Mouse (Mus musculus) liver, postnatal 0 days (tissue): Measurements from ENCODE around the gene Usp6nl. TPM values are rescaled to one million over a fixed set of nuclear protein-coding genes. Genes with fewer than 3 reads are reported as not detected.

ENCODE experiments used
- ATAC-seq: fragments of 200-750 bp; cut with Nextera tagmentation; 2 replicates; pipeline ENCODE4 v1.8.0; 2017; ENCODE audit warnings: mild to moderate bottlenecking, moderate library complexity
- DNase-seq: peaks from one replicate; pipeline ENCODE4 v3.0.0-alpha.2; 2016
- H3K27ac ChIP-seq: fragments of 300-500 bp; sonication (generic); 2 replicates; pipeline ENCODE4 v1.5.1; 2014; ENCODE audit warnings: antibody characterized with exemption, moderate library complexity, mild to moderate bottlenecking, low read depth
- H3K27me3 ChIP-seq: fragments of 300-500 bp; sonication (generic); 2 replicates; pipeline ENCODE4 v1.6.1; 2014; ENCODE audit warnings: low read length, control low read depth, mixed read lengths; ENCODE audit not compliant: insufficient read depth
- H3K36me3 ChIP-seq: fragments of 300-500 bp; sonication (generic); replicated peaks from 2 replicates; pipeline ENCODE4 v1.6.1; 2014; ENCODE audit warnings: mild to moderate bottlenecking, control low read depth, low read length, moderate library complexity, mixed read lengths; ENCODE audit not compliant: insufficient read depth
- H3K4me1 ChIP-seq: fragments of 300-500 bp; sonication (generic); 2 replicates; pipeline ENCODE4 v1.6.1; 2014; ENCODE audit warnings: antibody characterized with exemption, mild to moderate bottlenecking, control low read depth; ENCODE audit not compliant: insufficient read depth
- H3K4me2 ChIP-seq: fragments of 300-500 bp; sonication (generic); 2 replicates; pipeline ENCODE4 v1.6.1; 2014; ENCODE audit warnings: low read depth, mild to moderate bottlenecking, low read length, moderate library complexity, mixed read lengths
- H3K4me3 ChIP-seq: fragments of 300-500 bp; sonication (generic); 2 replicates; pipeline ENCODE4 v1.5.1; 2014; ENCODE audit warnings: low read depth, low read length
- H3K9ac ChIP-seq: fragments of 300-500 bp; sonication (generic); replicated peaks from 2 replicates; pipeline ENCODE4 v1.6.1; 2014; ENCODE audit warnings: mild to moderate bottlenecking, moderate library complexity
- H3K9me3 ChIP-seq: fragments of 300-500 bp; sonication (generic); 2 replicates; pipeline ENCODE4 v1.6.1; 2016; ENCODE audit warnings: mild to moderate bottlenecking, control low read depth, low read length, mixed read lengths
- CTCF ChIP-seq: sonication (generic); IDR thresholded peaks from 2 replicates; pipeline ENCODE4 v1.5.1; 2016; ENCODE audit warnings: antibody characterized with exemption, low read depth
- EP300 ChIP-seq: IDR thresholded peaks from 2 replicates; pipeline ENCODE4 v1.6.1; 2016; ENCODE audit warnings: antibody characterized with exemption, low read depth, mild to moderate bottlenecking
- WGBS: fragments of 180-500 bp; shearing (Covaris S2); extraction: QIAGEN DNeasy Blood & Tissue Kit; methylation state at CpG from one replicate; pipeline ENCODE4 v1.1.7; 2014; ENCODE audit not compliant: insufficient replicate concordance; 5-methylcytosine and 5-hydroxymethylcytosine counted together
- polyA plus RNA-seq: library from polyadenylated mRNA; unstranded; fragments of >200 nt; fragmentation: Nextera tagmentation; extraction: Ambion mirVana; gene quantifications from 2 replicates; pipeline ENCODE4 v1.2.1, GENCODE M21; 2015

Gene Usp6nl
- polyA plus RNA-seq, 1 experiment from 2014 or later: 4.6 TPM

GRCm38 (mm10) chr2:6445858-6446257 is 123.4 kb downstream of the Usp6nl start:
- WGBS: 77% methylated on average over 4 of the region's 4 CpGs
- ATAC-seq (no peak), DNase-seq (no peak)
- Histone ChIP-seq H3K9me3 (no peaks in the 10 kb centered on the region), H3K9ac (no peak overlapping the region), H3K4me3 (no peak overlapping the region), H3K36me3 (peaks cover 11% of the 10 kb centered on the region), H3K27ac (no peak overlapping the region), H3K4me1 (peaks cover 8% of the 10 kb centered on the region), H3K27me3 (no peaks in the 10 kb centered on the region), H3K4me2 (no peak overlapping the region)
- 0 out of 2 replicates have a peak, but pooled peaks have one; percentile 17 for TF ChIP-seq CTCF
- TF ChIP-seq EP300: no peak

- TF ChIP-seq EP300: no peak
- TF ChIP-seq CTCF: no peak
- H3K27me3 ChIP-seq: no peaks in the 10 kb centered on the region
- H3K27ac ChIP-seq: no peak overlapping the region
- no peak overlapping the region for H3K9ac ChIP-seq
- H3K4me3 ChIP-seq: no peak overlapping the region
- peaks cover 6% of the 10 kb centered on the region for H3K4me1 ChIP-seq
- 61% methylated on average over 2 of the region's 2 CpGs for WGBS
- ATAC-seq (no peak), DNase-seq (no peak)
- H3K4me2 ChIP-seq: no peak overlapping the region
- no peaks in the 10 kb centered on the region for H3K9me3 ChIP-seq
- no peaks in the 10 kb centered on the region for H3K36me3 ChIP-seq
These were observed 126.4 kb downstream of the Usp6nl start for GRCm38 (mm10) chr2:6448880-6449279.

GRCm38 (mm10) chr2:6449656-6450055 is 127.2 kb downstream of the Usp6nl start:
- Histone ChIP-seq H3K4me1 (peaks cover 6% of the 10 kb centered on the region), H3K9ac (no peak overlapping the region), H3K4me3 (no peak overlapping the region), H3K27ac (no peak overlapping the region), H3K9me3 (no peaks in the 10 kb centered on the region), H3K4me2 (no peak overlapping the region), H3K36me3 (no peaks in the 10 kb centered on the region), H3K27me3 (no peaks in the 10 kb centered on the region)
- no peak for TF ChIP-seq CTCF
- no peak for ATAC-seq
- 78% methylated on average over 3 of the region's 3 CpGs for WGBS
- DNase-seq: no peak

- H3K36me3 ChIP-seq: no peaks in the 10 kb centered on the region
- DNase-seq: no peak
- no peak overlapping the region for H3K27ac ChIP-seq
- H3K27me3 ChIP-seq: no peaks in the 10 kb centered on the region
- no peak overlapping the region for H3K9ac ChIP-seq
- H3K9me3 ChIP-seq: no peaks in the 10 kb centered on the region
- H3K4me3 ChIP-seq: no peak overlapping the region
- TF ChIP-seq CTCF: no peak
- no peak for TF ChIP-seq EP300
- no peak overlapping the region for H3K4me2 ChIP-seq
- ATAC-seq: no peak
- no peaks in the 10 kb centered on the region for H3K4me1 ChIP-seq
- WGBS: 63% methylated on average over 3 of the region's 3 CpGs
These were observed 128.1 kb downstream of the Usp6nl start for GRCm38 (mm10) chr2:6450544-6450943.

- Histone ChIP-seq H3K4me2 (no peak overlapping the region), H3K36me3 (no peaks in the 10 kb centered on the region), H3K4me1 (no peaks in the 10 kb centered on the region), H3K27me3 (no peaks in the 10 kb centered on the region), H3K9ac (no peak overlapping the region), H3K27ac (no peak overlapping the region), H3K9me3 (no peaks in the 10 kb centered on the region), H3K4me3 (no peak overlapping the region)
- WGBS: 60% methylated on average over 7 of the region's 7 CpGs
- ATAC-seq (peak; percentile 10; the same call in 1 of the 2 replicates), DNase-seq (no peak)
- TF ChIP-seq CTCF (no peak), EP300 (no peak)
These were observed 132.6 kb downstream of the Usp6nl start for GRCm38 (mm10) chr2:6454941-6455516.

GRCm38 (mm10) chr2:6459282-6460047 is 137.0 kb downstream of the Usp6nl start:
- ATAC-seq: 0 out of 2 replicates have a peak, but pooled peaks have one; percentile 23
- Histone ChIP-seq H3K9me3 (no peaks in the 10 kb centered on the region), H3K36me3 (no peaks in the 10 kb centered on the region), H3K4me1 (no peaks in the 10 kb centered on the region), H3K9ac (no peak overlapping the region), H3K4me3 (no peak overlapping the region), H3K27ac (no peak overlapping the region), H3K27me3 (no peaks in the 10 kb centered on the region), H3K4me2 (no peak overlapping the region)
- TF ChIP-seq EP300: no peak
- no peak for TF ChIP-seq CTCF
- no peak for DNase-seq
- WGBS: 69% methylated on average over 13 of the region's 13 CpGs
